Mouse (Mus musculus) macrophage (primary cell): Measurements from ENCODE around the gene Os9. TPM values are rescaled to one million over a fixed set of nuclear protein-coding genes. Genes with fewer than 3 reads are reported as not detected.
"Not testable (repeated sequence)": the region's sequence is repeated elsewhere in the genome, so short reads cannot be mapped to it uniquely, and the experiment has no call there.

Source experiments
- H3K27ac ChIP-seq: fragments of 350-480 bp; formaldehyde crosslinking; 2 replicates; pipeline ENCODE4 v1.9.0; 2021
- H3K36me3 ChIP-seq: fragments of 350-480 bp; formaldehyde crosslinking; 2 replicates; pipeline ENCODE4 v1.9.0; 2021; ENCODE audit errors: inconsistent target
- H3K4me3 ChIP-seq: fragments of 350-480 bp; formaldehyde crosslinking; 2 replicates; pipeline ENCODE4 v1.9.0; 2021; ENCODE audit errors: inconsistent target
- H3K79me2 ChIP-seq: fragments of 350-480 bp; formaldehyde crosslinking; 2 replicates; pipeline ENCODE4 v1.9.0; 2021; ENCODE audit errors: inconsistent target
- WGBS: methylation state at CpG from one replicate; pipeline ENCODE4 v1.1.7; 2026; ENCODE audit warnings: inconsistent platforms; ENCODE audit not compliant: missing documents; 5-methylcytosine and 5-hydroxymethylcytosine counted together
- polyA plus RNA-seq: library from polyadenylated mRNA; stranded (reverse); fragments of 250-400 nt; gene quantifications from 3 replicates; pipeline ENCODE4 v1.2.4, GENCODE M21; 2018; ENCODE audit warnings: inconsistent platforms

Gene Os9
- polyA plus RNA-seq, 1 experiment from 2014 or later: 355 TPM

GRCm38 (mm10) chr10:127135118-127135836 lies 14.3 kb upstream of the Os9 start:
- 42% methylated on average over 8 of the region's 8 CpGs for WGBS
- Histone ChIP-seq H3K4me3 (no peak overlapping the region), H3K27ac (no peak overlapping the region), H3K79me2 (no peaks in the 10 kb centered on the region), H3K36me3 (no peaks in the 10 kb centered on the region)

- not testable (repeated sequence) for H3K36me3 ChIP-seq, H3K4me3 ChIP-seq, H3K79me2 ChIP-seq, H3K27ac ChIP-seq
- 84% methylated on average over 3 of the region's 3 CpGs for WGBS
Observed at GRCm38 (mm10) chr10:127134394-127135035, 13.6 kb upstream of the Os9 start.

- no peaks in the 10 kb centered on the region for H3K79me2 ChIP-seq
- H3K27ac ChIP-seq: no peak overlapping the region
- no peak overlapping the region for H3K4me3 ChIP-seq
- 91% methylated on average over 5 of the region's 5 CpGs for WGBS
- no peaks in the 10 kb centered on the region for H3K36me3 ChIP-seq
Observed at GRCm38 (mm10) chr10:127132469-127132868, 11.5 kb upstream of the Os9 start.

- no peaks in the 10 kb centered on the region for H3K36me3 ChIP-seq
- peak overlapping the region; percentile 66 for H3K27ac ChIP-seq
- no peak overlapping the region for H3K4me3 ChIP-seq
- no peaks in the 10 kb centered on the region for H3K79me2 ChIP-seq
- 8% methylated on average over 2 of the region's 4 CpGs for WGBS
Observed at GRCm38 (mm10) chr10:127129431-127129830, 8.5 kb upstream of the Os9 start.

GRCm38 (mm10) chr10:127127711-127128279 lies 6.9 kb upstream of the Os9 start:
- WGBS: 76% methylated on average over 7 of the region's 7 CpGs

GRCm38 (mm10) chr10:127126579-127126978 lies 5.6 kb upstream of the Os9 start:
- no peaks in the 10 kb centered on the region for H3K79me2 ChIP-seq
- no peak overlapping the region for H3K4me3 ChIP-seq
- H3K27ac ChIP-seq: peak overlapping the region; percentile 66
- H3K36me3 ChIP-seq: no peaks in the 10 kb centered on the region
- 25% methylated on average over 4 of the region's 5 CpGs for WGBS

More at GRCm38 (mm10) chr10:127127711-127128279, 6.9 kb upstream of the Os9 start:
- Histone ChIP-seq H3K36me3 (no peaks in the 10 kb centered on the region), H3K27ac (peak overlapping the region; percentile 66), H3K79me2 (no peaks in the 10 kb centered on the region), H3K4me3 (no peak overlapping the region)

GRCm38 (mm10) chr10:127125210-127126001 lies 4.5 kb upstream of the Os9 start:
- 77% methylated on average over 9 of the region's 9 CpGs for WGBS
- Histone ChIP-seq H3K4me3 (no peak overlapping the region), H3K27ac (no peak overlapping the region), H3K79me2 (peaks cover 5% of the 10 kb centered on the region), H3K36me3 (no peaks in the 10 kb centered on the region)

- 32% methylated on average over 4 of the region's 4 CpGs for WGBS
- H3K27ac ChIP-seq: no peak overlapping the region
Observed at GRCm38 (mm10) chr10:127123436-127123805, 2.5 kb upstream of the Os9 start.

GRCm38 (mm10) chr10:127122784-127123435 lies 2.0 kb upstream of the Os9 start:
- H3K4me3 ChIP-seq: no peak overlapping the region

More at GRCm38 (mm10) chr10:127123436-127123805, 2.5 kb upstream of the Os9 start:
- peaks cover 14% of the 10 kb centered on the region for H3K79me2 ChIP-seq
- H3K4me3 ChIP-seq: no peak overlapping the region
- peaks cover 11% of the 10 kb centered on the region for H3K36me3 ChIP-seq

GRCm38 (mm10) chr10:127122018-127122417 lies 1.1 kb upstream of the Os9 start:
- H3K79me2 ChIP-seq: peaks cover 14% of the 10 kb centered on the region
- no peak overlapping the region for H3K4me3 ChIP-seq
- H3K36me3 ChIP-seq: peaks cover 24% of the 10 kb centered on the region
- WGBS: 84% methylated on average over 3 of the region's 3 CpGs
- no peak overlapping the region for H3K27ac ChIP-seq

More at GRCm38 (mm10) chr10:127122784-127123435, 2.0 kb upstream of the Os9 start:
- Histone ChIP-seq H3K79me2 (peaks cover 14% of the 10 kb centered on the region), H3K27ac (no peak overlapping the region), H3K36me3 (peaks cover 16% of the 10 kb centered on the region)
- WGBS: 30% methylated on average over 13 of the region's 13 CpGs

GRCm38 (mm10) chr10:127120301-127121065 lies 448 bp downstream of the Os9 start:
- Histone ChIP-seq H3K27ac (peak overlapping the region; percentile 59), H3K36me3 (peaks cover 36% of the 10 kb centered on the region), H3K79me2 (peaks cover 14% of the 10 kb centered on the region), H3K4me3 (peak overlapping the region; percentile 100)
- 4% methylated on average over 32 of the region's 34 CpGs for WGBS

GRCm38 (mm10) chr10:127119229-127119628 lies 1.7 kb downstream of the Os9 start:
- peaks cover 36% of the 10 kb centered on the region for H3K36me3 ChIP-seq
- H3K4me3 ChIP-seq: no peak overlapping the region
- 98% methylated on average over 10 of the region's 10 CpGs for WGBS
- peaks cover 14% of the 10 kb centered on the region for H3K79me2 ChIP-seq
- no peak overlapping the region for H3K27ac ChIP-seq

- WGBS: 92% methylated on average over 11 of the region's 11 CpGs
- peaks cover 14% of the 10 kb centered on the region for H3K79me2 ChIP-seq
- H3K36me3 ChIP-seq: peaks cover 36% of the 10 kb centered on the region
- no peak overlapping the region for H3K4me3 ChIP-seq
- H3K27ac ChIP-seq: no peak overlapping the region
Observed at GRCm38 (mm10) chr10:127118470-127118869, 2.5 kb downstream of the Os9 start.
